Mouse (Mus musculus): ENCODE measurements at regions not wholly inside any gene's neighbourhood (a gene's known extent, or its start where the extent isn't known, plus 50 kb on each side); places are given as distances from the start of the nearest gene placed in this dataset.
A peak's percentile ranks its signal among the peaks of the same experiment; 100 is the strongest.

DNA sequence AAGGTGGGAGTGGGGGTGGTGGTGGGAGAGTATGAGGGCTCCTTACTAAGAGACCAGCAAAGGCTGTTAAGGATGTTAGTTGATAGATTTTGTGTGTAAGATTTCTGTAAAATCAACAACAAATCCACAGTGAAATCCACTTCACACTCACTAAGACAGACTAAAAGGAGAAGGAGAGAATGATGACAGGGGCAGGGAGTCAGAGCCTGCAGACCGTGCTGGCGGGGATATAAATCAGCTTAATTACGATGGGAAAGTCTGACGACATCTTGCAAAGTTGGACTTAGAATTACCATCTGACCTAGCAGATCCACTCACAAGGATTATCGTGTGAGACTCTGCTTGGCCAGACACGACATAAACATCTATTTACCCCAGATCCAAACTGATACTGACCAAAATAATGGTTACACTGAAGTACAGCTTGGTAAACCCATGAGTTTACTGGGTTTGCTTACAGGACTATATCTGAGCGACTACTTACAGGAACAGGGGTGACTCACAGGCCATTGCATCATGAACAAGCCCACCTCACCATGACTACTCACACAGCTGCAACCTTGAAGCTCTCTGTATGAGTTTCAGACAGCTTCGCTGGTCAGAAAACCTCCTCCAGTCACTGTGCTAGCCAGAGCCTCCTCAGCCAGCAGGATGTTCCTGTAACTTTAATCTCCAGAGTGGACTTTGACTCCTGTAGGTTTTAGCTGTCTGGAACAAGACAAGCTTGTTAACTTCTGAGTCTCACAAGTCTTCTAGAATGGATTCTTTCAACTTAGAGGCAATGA is 50.5 kb upstream of the Ednra start:
- DNase-seq = no peak
- intact Hi-C loops (cut with DNase I) = no loop called here

DNA sequence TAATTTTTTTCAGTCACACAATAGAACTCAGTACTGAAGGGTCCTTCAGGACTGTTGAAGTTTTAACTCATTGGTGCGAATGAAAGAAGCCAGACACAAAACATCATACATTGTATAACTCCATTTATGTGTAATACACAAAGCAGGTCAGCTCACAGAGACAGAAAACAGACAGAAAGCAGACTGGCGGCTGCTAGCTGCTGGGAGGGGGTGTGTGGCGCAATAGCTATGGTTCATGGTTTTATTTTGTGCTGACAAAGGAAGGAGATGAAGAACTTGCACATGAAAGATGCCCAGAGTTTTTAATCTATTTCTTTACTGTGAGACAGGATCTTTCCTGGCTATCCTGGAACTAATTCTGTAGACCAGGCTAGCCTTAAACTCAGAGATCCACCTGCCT is 51.3 kb upstream of the Ednra start:
- DNase-seq = no peak
- intact Hi-C loops (cut with DNase I) = no loop called here

DNA sequence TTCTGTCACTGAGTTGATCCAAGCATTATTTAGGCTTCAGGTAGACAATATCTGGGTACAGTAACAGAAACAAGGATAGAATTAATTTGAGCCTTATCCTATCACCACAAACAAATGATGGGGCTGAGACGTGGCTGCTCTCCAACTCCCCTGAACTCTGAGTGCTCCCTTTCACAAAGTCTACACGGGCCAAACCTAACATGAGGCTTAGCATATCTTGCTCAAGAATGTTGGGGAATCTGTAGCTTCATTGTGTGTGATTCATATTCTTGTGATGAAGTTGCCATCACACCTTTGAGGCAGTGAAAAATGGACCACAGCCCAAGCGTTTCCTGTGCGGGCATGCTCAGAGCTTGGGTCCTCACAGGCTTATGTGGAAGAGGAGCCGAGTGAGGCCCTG is 53.3 kb upstream of the Ednra start:
- intact Hi-C loops (cut with DNase I) = no loop called here

DNA sequence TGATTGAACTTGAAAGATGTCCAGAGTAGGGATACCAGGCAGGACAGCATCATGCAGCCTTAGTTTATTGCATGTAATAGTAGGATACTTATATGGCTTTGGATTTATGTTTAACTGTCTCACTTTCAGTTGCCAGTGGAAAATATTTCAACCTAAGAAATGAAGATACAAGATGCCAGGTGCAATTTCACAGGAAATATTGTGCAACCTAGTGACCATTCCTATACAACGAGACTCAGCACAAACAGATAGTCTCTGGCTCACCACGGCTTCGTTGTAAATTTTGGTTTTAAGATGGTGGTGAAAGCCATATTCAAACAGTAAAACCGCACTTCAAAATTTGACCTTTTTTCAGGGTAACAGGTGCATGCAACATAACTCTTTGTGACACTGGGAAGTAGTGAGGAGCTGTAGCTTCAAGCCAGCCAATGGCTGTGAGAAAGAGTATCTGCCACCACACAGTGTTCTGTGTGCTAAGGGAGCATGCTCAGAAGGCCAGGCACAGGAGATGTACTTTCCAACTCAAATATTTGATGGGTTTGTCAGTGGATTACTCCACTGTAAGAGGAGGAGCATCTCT is 61.5 kb upstream of the Ednra start:
- intact Hi-C loops (cut with DNase I) = no loop called here
- DNase-seq = no peak

More for the DNA sequence above, 53.3 kb upstream of the Ednra start:
- no peak for DNase-seq

DNA sequence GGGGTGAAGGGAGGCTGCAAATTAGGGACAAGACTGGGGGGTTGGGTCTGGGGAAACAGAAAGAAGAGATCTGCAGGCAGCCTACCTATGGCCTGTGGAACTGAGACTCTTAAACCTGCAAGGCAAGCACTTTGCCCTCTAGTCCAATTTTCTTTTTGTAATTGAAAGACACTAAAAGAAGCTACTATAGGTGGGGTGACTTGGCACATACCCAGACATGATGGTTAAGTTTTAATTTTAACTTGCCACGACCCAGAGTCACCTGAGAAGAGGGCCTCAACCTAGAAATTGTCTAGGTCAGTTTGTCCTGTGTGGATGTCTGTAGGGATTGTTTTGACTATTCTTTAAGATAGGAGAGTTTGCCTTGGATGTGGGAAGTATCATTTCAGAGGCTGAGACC is 70.6 kb upstream of the Ednra start:
- intact Hi-C loops (cut with DNase I) = no loop called here

DNA sequence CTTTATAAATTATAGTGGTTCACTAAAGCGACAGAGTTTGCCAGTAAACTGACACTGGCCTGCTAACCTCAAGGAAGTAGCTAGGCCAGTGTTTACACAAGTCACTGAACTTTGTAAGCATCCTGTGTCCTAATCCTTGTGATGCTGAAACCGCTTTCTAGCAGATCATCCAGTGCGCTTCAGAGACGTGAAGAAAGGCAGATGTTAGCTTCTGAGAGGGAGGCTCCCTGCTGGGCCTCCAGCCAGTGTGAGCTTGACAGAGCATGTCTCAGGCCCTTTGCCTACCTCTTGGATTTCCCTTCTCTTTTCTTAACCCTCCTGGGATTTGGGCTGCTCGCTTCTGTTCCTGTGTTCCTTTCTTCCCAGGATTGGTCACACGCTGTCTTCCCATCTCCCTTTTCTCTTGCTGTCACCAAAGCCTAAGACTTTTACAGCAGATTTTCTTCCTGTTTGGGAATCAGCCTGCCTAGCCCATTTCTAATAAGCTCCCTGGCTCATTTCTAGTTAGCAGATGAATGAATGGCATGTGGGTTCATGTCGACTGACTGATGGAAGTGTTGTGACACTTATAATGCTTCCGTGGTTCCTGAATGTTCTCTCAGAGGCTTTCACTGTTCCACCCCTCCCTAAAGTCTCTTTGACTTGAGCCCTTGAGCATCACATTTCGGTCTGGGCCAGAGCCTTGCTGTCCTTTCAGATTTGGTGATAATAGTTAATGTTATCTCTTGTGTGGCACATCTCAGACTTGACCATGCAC is 79.1 kb upstream of the Ednra start:
- intact Hi-C loops (cut with DNase I) = no loop called here
- DNase-seq = peak; percentile 27 to 30

More for the DNA sequence above, 70.6 kb upstream of the Ednra start:
- no peak for DNase-seq

DNA sequence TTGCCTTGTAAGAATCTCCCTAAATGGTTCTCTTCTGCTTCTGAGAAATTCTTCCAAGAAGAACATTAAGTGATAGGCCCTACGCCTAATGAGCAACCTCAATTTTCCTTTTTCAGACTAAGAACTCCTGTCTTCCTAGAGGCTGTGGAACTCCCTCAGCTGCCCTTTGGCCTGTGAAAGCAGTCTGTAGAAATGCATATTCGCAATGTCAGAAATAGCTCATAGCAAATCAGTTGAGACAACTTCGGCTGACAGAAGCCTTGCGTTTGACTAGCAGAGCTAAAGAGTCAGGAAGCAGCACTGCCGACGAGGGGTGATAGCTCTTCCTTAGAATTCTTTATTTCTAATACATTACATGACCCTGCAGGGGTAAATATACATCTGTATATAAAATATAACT is 80.3 kb upstream of the Ednra start:
- intact Hi-C loops (cut with DNase I) = no loop called here
- no peak for DNase-seq

DNA sequence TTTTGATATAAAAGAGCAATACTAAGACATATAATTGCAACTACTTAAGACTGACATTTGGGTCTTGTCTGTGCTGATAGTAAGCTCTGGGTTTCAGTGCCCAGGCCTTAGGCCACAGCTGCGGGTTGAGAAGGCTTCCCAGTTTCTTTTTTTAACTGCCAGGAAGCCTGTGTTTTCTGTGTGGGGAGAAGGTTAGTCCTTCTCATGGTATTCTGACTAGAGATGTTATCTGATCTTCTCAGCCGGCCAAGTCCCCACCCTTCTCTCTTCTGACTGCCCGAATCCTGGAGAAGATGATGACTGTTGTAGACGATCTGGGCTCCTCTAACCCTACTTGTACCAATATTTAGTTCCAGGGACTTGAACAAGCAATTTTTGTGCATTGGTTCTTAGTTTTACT is 80.7 kb upstream of the Ednra start:
- intact Hi-C loops (cut with DNase I) = no loop called here
- DNase-seq = no peak

DNA sequence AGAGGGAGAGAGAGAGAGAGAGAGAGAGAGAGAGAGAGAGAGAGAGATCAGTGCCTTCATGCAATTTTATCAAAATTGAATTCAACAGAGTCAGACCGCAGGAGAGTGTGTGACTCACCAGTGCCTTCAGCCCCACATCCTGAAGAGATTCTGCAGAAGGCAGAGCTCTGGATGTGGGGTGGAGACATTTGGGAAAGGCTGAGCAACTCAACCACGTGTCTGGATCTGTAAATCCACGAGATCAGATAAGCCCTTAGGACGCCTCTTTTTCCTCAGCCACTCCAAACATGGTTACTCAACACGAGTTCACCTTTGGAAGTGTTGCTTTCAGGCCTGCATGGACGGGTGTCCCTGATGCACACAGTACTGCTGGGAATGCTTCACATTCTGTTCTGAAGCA is 81.4 kb upstream of the Ednra start:
- no peak for DNase-seq
- intact Hi-C loops (cut with DNase I) = no loop called here

DNA sequence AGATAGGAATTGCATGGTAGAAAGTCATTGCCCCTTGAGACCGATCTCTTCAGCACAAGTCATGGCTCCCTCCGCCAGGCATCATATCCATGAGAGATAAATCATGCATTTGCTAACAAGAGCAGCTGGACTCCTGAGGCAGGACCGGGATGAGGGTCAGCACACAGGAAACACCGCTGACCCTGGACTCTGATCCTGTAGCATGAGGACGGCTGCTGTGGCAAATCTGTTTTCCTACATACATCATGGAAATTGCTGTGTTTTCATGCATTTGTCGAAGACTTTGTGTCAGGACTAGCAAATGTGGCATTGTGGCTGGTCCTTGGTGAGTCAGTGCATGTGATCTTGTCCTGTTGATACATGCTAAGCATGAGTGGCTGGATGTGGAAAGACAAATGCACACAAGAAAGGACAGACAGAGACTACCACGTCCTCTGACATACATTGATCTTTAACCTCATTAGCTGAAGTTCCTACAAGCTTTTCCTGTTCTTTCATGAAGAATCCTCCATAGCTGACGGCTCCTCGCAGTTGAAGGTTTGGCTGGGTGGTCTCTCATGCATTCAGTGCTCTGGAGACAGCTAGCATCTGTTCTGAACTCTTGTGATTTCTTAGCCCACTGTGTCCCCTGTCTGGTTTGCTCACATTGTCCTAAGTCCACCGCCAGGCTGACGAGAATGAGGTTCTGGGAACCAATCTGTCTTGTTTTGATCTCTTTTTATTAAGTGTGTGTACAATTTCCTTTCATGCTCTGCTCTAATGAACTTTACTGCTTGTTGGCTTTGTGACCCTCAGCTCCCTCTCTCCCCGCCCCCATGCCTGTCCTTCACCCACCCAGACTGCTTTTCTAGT is 90.8 kb upstream of the Ednra start:
- intact Hi-C loops (cut with DNase I) = no loop called here

DNA sequence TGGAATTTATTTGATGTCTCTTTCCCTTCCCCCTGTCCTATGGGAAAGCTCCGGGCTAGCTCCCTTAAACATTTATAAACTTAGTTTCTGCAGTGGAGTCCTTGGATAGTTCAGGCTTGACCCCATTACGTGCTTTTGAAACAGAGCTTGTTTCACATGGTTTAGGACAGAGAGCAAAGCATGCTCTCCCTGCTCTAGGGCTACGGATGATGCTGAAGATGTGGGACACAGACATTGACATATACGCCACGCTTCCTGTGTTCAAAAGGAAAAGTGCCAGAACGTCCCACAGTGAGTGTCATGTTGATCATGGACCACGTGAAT is 91.3 kb upstream of the Ednra start:
- intact Hi-C loops (cut with DNase I) = no loop called here
- DNase-seq = no peak

More for the DNA sequence above, 90.8 kb upstream of the Ednra start:
- DNase-seq = no peak

DNA sequence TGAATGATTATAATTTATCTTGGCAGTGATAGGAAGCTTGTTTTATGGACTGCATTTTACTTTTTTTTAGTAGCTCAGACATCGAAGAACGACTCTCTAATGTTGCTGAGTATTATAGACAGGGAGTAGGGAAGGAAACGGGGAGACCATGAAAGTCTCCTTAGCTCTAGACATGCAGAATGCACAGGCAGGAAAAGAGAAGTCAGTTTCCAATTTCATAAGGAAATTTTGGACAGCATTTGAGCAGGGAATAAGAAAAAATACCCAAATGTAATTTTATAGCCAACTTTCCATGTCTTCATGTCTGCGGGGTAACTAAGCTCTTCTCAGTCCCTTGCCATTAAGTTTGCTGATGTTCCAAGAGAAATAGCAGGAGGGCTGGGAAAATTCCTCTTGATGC is 92.0 kb upstream of the Ednra start:
- intact Hi-C loops (cut with DNase I) = no loop called here
- no peak for DNase-seq

DNA sequence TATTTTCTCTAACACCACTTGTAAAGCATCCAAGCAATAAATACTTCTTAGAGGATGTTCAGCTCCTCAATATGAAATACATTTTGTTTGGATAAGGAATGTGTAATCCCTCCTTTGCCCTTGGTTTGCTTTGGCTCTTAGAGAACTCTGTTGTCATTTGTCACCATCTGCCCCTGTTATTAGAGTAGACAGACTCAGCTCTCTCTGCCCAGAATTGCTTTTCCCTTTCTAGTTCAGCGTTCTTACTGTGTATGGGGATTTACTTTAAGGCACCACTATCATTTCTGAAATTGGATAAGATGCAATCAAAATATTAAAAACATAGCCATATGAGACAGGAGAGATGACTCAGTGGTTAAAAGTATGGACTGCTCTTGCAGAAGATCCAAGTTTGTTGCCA is 101.5 kb upstream of the Ednra start:
- no peak for DNase-seq
- intact Hi-C loops (cut with DNase I) = no loop called here

DNA sequence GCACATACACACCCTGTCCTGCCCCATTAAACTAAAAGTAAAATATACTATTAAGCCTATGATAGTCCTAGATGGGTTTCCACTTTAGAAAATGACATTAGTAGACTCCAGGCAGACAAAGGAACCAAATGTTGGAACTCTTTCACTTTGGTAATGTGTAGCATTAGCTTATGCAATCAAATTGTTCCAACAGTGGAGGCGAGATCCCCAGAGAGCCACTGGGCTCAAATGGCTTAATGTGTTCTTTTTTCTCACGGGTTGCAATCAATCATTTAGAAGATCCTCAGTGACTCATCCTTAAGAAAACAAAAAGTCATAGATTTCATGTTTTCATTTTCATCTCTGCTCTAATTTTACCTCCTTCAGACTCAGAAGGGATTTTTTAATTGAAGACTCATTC is 102.0 kb upstream of the Ednra start:
- intact Hi-C loops (cut with DNase I) = no loop called here

DNA sequence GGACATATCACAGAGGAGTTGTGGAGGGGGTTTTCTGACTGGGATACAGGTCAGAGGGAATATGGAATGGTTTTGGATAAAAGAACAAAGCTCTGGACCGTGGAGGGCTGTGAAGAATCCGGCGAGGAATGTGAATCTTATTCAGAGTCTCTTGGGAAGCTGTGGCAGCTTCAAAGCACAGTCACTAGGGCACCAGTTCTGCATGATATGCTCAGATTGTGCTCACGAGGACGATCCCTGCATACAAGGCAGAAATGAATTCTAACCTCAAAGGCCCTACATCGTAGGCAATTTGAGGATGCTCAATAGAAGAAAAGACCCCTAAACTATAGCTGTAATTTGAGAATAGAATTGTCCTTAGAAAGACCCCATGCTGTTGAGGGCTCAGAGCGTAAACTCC is 103.8 kb upstream of the Ednra start:
- no peak for DNase-seq
- intact Hi-C loops (cut with DNase I) = no loop called here

More for the DNA sequence above, 102.0 kb upstream of the Ednra start:
- no peak for DNase-seq

DNA sequence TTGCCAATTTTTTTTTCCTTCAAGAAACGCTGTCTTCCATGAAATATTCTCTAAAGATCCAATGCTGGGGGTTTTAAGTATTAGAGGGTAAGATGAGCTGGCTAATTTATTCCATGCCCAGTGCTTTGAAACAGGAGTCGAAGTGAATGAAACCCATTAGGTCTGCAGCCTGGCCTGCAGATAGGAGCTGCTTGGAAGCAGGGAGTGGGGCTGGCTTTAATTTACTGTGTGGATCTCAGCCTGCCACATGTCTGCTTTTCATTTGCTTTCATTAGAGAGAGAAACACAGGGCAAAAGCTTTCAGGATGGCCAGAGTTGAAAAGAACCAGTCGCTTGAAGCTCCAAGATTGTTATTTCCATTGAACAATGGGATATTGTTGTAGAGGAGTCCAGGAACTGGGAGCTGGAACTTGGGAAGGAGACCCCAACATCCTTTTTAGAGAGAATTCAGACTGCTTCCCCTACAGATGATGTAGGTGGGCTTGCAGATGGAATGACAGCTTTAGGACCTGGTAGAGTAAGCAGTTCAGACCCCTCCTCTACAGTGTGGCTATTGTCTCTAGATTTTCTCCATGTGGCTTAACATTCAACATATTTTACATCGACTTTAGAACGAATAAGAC is 105.0 kb upstream of the Ednra start:
- no peak for DNase-seq
- intact Hi-C loops (cut with DNase I) = no loop called here

DNA sequence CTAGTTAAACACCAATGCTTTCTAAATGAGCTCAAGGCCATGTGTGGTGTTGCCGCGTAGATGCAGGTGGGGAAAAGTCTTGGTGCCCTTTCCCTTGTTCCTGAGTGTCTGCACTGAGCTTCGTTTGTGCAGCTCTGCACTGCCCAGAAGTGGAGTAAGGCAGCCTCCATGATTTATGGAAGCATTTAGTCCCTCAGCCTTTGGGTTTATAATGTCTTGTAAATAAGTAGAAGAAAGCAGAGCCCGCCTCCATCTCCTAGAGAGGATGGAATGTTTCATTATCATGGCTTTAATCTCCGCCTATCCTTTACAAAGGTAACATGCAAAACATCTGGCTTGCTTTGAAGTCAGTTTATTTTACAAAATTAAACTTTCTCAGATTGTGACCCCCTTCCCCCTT is 105.5 kb upstream of the Ednra start:
- intact Hi-C loops (cut with DNase I) = no loop called here
- DNase-seq = no peak

DNA sequence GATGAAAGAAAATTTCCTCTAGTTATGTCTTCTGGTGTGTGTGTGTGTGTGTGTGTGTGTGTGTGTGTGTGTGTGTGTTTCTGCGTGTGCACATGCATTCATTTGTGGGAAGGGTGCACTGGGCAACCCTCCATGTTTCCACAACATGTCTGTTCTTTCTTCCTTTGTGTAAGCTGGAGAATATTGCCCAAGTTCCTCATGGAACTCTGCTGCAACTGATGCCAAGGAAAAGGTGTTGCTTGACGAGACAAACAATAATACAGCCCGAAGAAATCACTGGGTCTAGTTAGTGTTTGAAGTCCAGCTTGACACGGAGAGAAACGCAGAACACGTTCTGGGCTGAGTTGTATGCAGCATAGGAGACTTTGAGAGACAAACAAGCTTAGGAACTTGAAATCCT is 110.0 kb upstream of the Ednra start:
- intact Hi-C loops (cut with DNase I) = no loop called here
- no peak for DNase-seq

DNA sequence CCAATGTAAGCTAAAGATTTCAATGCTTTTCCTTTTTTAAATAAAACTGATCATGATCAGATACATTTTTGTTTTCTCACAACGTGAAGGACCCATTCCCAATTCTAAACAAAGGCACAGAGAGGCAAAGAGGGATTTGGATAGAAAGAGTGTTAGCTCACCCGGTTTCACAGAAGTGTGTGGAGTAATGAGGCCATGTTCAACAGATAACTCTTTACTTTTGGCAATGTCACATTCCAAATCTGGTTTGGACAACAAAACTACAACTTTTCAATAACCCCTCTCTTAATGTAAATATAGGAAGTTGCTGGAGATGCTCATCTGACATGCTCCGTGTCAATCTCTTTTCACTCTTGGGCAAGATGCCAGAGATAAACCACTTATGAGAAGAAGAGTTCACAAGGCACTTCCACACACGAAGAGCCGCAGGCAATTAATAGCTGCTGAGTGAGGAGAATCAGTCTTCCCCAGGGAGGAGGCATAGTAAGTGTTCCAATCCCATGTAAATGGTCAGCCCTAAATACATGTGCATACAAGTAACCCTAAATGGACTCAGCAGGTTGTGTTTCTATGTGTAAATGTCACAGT is 112.7 kb upstream of the Ednra start:
- intact Hi-C loops (cut with DNase I) = no loop called here
- no peak for DNase-seq

DNA sequence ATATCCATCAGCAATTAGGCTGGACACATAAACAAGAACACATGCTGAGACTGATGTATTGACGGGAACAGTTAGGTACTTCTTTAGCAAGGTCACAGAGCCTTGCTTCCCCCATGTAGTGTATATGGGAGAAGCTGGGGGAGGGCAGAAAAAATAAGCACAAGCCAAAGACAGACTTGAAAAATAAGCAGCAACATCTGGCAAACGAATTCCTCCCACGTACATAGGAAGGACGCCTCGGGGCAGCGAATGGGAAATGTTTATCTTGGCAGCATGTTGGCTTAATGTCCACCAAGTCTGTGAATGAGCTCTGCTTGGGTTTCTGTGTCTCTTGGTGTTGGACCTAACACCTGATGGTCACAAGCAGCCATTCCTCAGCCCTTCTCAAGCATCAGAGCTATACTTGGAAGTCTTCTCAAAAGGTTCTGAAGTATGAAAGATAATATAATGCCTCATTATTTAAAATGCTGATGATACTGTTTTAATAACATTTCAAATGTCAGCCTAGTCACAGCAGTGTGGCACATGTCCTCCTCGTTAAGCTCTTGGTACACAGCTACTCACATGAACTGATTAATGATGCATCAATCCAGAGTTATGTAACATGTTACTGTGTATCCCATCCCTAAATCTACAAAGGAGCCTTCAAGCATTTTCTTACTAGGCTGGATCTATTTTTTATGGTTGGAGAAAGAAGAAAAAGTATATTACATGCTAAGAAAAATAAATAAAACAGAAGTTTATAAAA is 118.3 kb upstream of the Ednra start:
- intact Hi-C loops (cut with DNase I) = no loop called here
- no peak for DNase-seq
